Mouse (Mus musculus) brain, embryonic 14.5 days (tissue): ENCODE results near the gene Abca8a. TPM values are rescaled to one million over a fixed set of nuclear protein-coding genes. Genes with fewer than 3 reads are reported as not detected.

Experiments
- DNase-seq: peaks from one replicate; pipeline ENCODE4 v3.0.0-alpha.2; 2011; ENCODE audit warnings: low read depth
- CTCF ChIP-seq: fragments of 200-500 bp; IDR thresholded peaks from 2 replicates; pipeline ENCODE4 v1.5.1; 2012; ENCODE audit warnings: inconsistent platforms, mild to moderate bottlenecking, moderate library complexity, borderline replicate concordance; ENCODE audit not compliant: insufficient read depth, insufficient read length; ENCODE audit errors: extremely low read depth
- POLR2A ChIP-seq: fragments of 200-500 bp; IDR thresholded peaks from 2 replicates; pipeline ENCODE4 v1.6.1; 2012; ENCODE audit warnings: mild to moderate bottlenecking, inconsistent platforms, borderline replicate concordance; ENCODE audit not compliant: poor library complexity, insufficient read depth, insufficient read length, severe bottlenecking; ENCODE audit errors: extremely low read depth
- polyA plus RNA-seq: library from polyadenylated mRNA; depleted of rRNA; stranded (reverse); fragments of >200 nt; gene quantifications from 2 replicates; pipeline ENCODE4 v1.2.3, GENCODE M21; 2012; rRNA removed

Abca8a gene
- 1.2 and 1.8 TPM in 2 replicates for polyA plus RNA-seq

GRCm38 (mm10) chr11:110095858-110096257 is at the start of gene Abca8a:
Gene Abca8a, minus strand, starts transcription at chr11:110095978.
- TF ChIP-seq POLR2A: no peak
- no peak for TF ChIP-seq CTCF
- DNase-seq: peak; percentile 85

- TF ChIP-seq CTCF: no peak
- peak; percentile 47 for DNase-seq
Measured at GRCm38 (mm10) chr11:110145421-110145820, 49.6 kb upstream of the Abca8a start.

- no peak for TF ChIP-seq POLR2A
- no peak for TF ChIP-seq CTCF
- DNase-seq: no peak
Measured at GRCm38 (mm10) chr11:110130760-110131159, 35.0 kb upstream of the Abca8a start.

GRCm38 (mm10) chr11:110111137-110111536 is 15.4 kb upstream of the Abca8a start:
- peak; percentile 54 for DNase-seq
- no peak for TF ChIP-seq CTCF
- no peak for TF ChIP-seq POLR2A

- no peak for DNase-seq
- TF ChIP-seq POLR2A (no peak), CTCF (no peak)
Measured at GRCm38 (mm10) chr11:110101437-110101836, 5.7 kb upstream of the Abca8a start.

- no peak for DNase-seq
- TF ChIP-seq CTCF (no peak), POLR2A (no peak)
Measured at GRCm38 (mm10) chr11:110098901-110099300, 3.1 kb upstream of the Abca8a start.

GRCm38 (mm10) chr11:110097465-110097864 is 1.7 kb upstream of the Abca8a start:
- TF ChIP-seq CTCF (no peak), POLR2A (no peak)
- DNase-seq: no peak

GRCm38 (mm10) chr11:110094846-110095380 is 865 bp downstream of the Abca8a start:
- TF ChIP-seq CTCF: no peak
- DNase-seq: peak; percentile 77

GRCm38 (mm10) chr11:110094236-110094635 is 1.5 kb downstream of the Abca8a start:
- TF ChIP-seq POLR2A (no peak), CTCF (no peak)
- peak; percentile 84 for DNase-seq

GRCm38 (mm10) chr11:110091328-110091727 is 4.5 kb downstream of the Abca8a start:
- no peak for TF ChIP-seq POLR2A
- no peak for TF ChIP-seq CTCF
- no peak for DNase-seq

GRCm38 (mm10) chr11:110072158-110072557 is 23.6 kb downstream of the Abca8a start:
- TF ChIP-seq CTCF (no peak), POLR2A (no peak)
- DNase-seq: no peak

- no peak for TF ChIP-seq CTCF
- DNase-seq: no peak
Measured at GRCm38 (mm10) chr11:110061032-110061431, 34.7 kb downstream of the Abca8a start.

- TF ChIP-seq POLR2A: no peak
- no peak for TF ChIP-seq CTCF
- DNase-seq: no peak
Measured at GRCm38 (mm10) chr11:110060127-110060526, 35.7 kb downstream of the Abca8a start.
